Mouse (Mus musculus) heart, postnatal 0 days (tissue): ENCODE results near the gene Upf3b.

Experiments
- CTCF ChIP-seq: IDR thresholded peaks from 2 replicates; pipeline ENCODE4 v1.5.1; 2016; ENCODE audit warnings: antibody characterized with exemption, control low read depth, low read depth
- EP300 ChIP-seq: IDR thresholded peaks from 2 replicates; pipeline ENCODE4 v1.6.1; 2016; ENCODE audit warnings: antibody characterized with exemption, low read depth

DNA sequence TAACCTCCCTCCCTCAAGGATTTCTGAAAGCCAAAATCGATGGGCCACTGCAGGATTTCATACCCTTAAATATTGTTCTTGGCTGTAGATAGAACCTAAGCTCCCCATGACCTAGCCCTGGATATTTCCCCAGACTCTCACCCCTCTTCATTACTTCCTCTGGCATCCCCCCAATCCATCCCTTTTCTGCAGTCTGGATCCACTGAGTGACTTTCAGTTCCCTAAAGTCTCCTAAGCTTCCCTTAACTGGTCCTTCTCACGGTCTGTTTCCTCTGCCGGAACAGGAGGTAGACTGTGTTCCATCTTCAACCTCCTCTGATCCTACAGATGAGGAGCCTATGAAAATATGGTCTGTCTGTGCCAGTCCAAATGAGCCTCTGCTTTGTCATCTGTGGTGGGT lies 42.8 kb downstream of the Upf3b start:
- TF ChIP-seq CTCF (no peak), EP300 (no peak)
